Mouse (Mus musculus) heart, embryonic 13.5 days (tissue): ENCODE data around the gene Rrad. TPM values are rescaled to one million over a fixed set of nuclear protein-coding genes. Genes with fewer than 3 reads are reported as not detected.

Experiments
- polyA plus RNA-seq: library from polyadenylated mRNA; unstranded; fragments of >200 nt; fragmentation: Nextera tagmentation; extraction: Ambion mirVana; gene quantifications from 2 replicates; pipeline ENCODE4 v1.2.1, GENCODE M21; 2015

Gene Rrad
- polyA plus RNA-seq, 1 experiment from 2014 or later: 285 TPM

Other genes with a start within 250 kb of the Rrad start
- gene Cmtm4, start 235.5 kb downstream of the Rrad start, polyA plus RNA-seq: 1.2 and 1.6 TPM in 2 replicates
- 45.0 and 51.1 TPM in 2 replicates for gene Dync1li2, start 188.3 kb downstream of the Rrad start, polyA plus RNA-seq
- 0.05 and 0.15 TPM in 2 replicates for gene Terb1, start 121.4 kb downstream of the Rrad start, polyA plus RNA-seq
- 71.5 and 73.8 TPM in 2 replicates for gene Nae1, start 96.7 kb downstream of the Rrad start, polyA plus RNA-seq
- gene Car7, start 96.6 kb downstream of the Rrad start, polyA plus RNA-seq: 0.80 and 1.4 TPM in 2 replicates
- 7.1 and 7.3 TPM in 2 replicates for gene Pdp2, start 39.9 kb downstream of the Rrad start, polyA plus RNA-seq
- 18.2 and 18.4 TPM in 2 replicates for gene Cdh16, start 6.9 kb downstream of the Rrad start, polyA plus RNA-seq
- 186 and 228 TPM in 2 replicates for gene Ciao2b, start 10.6 kb upstream of the Rrad start, polyA plus RNA-seq
- 0.23 TPM in 1 of 2 replicates, not detected in the other for gene Ces2a, start 102.7 kb upstream of the Rrad start, polyA plus RNA-seq
- 0.05 and 0.10 TPM in 2 replicates for gene Ces2b, start 200.2 kb upstream of the Rrad start, polyA plus RNA-seq
- gene Ces2c, start 215.7 kb upstream of the Rrad start, polyA plus RNA-seq: not detected in 2 replicates